Mouse (Mus musculus) MEL-GATA-1-ER (cell line): ENCODE results near the gene Mtf1.

ENCODE experiments used
- DNase-seq: peaks from one replicate; pipeline ENCODE4 v3.0.0-alpha.2; 2012; ENCODE audit warnings: low read depth; ENCODE audit errors: extremely low read depth

Gene Mtf1

DNA sequence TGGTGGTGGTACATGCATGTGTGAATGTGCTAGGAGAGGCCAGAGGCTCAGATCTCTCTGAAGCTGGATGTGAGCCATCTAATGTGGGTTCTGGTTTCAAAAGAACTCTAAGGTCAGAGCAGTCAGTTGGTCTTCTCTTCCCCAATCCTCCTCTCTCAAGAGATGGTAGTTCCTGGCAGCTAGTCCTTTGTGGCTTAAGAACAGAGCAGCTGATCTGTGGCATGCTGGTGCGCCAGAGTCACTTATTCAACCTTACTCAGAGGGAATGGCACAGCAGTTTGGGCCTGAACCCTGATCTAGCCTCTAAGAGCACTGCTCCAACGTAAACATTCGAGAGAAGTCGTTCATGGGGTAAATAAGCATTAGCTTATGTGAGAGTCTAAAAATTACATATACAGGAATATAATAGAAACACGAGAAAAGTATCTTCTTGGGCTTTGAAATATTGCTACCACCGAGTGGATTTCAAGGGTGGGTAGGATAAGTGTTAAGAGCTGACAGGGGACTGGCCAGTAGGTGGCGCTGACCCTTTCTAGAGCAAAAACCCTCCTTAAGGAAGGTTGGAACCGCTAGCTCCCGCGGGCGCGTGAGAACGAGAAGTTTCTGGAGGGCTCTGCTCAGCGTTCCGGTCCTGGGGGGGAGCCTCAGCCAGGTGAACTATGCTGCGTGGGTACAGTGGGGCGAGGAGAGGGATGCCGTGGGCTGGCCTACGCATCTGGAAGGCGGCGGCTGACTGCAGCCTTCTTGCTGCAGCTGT lies at the start of gene Mtf1:
Gene Mtf1, plus strand, starts transcription at position 553 of the 757 bp plus-strand sequence.
- DNase-seq = peak; percentile 77

GRCm38 (mm10) chr4:124752281-124753199 lies 49.4 kb upstream of the Mtf1 start:
- DNase-seq = peak; percentile 92

DNA sequence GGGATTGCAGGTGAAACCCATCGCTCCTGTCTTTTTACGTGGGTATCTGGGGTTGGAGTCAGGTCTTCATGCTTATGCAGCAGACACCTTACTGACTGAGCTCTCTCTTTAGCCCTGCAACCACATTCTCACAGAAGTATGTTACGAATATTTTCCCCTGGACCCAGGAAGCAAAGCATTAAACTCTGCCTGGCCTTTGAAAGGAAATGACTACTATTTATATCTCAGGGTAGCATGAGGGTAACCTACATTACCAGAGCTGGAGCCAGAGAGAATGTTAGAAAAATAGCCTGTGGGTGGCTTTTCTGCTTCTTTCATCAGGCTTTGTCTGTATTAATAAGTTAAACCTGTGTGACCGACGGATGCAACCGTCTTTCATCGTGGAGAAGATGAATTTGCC lies 46.4 kb upstream of the Mtf1 start:
- no peak for DNase-seq

DNA sequence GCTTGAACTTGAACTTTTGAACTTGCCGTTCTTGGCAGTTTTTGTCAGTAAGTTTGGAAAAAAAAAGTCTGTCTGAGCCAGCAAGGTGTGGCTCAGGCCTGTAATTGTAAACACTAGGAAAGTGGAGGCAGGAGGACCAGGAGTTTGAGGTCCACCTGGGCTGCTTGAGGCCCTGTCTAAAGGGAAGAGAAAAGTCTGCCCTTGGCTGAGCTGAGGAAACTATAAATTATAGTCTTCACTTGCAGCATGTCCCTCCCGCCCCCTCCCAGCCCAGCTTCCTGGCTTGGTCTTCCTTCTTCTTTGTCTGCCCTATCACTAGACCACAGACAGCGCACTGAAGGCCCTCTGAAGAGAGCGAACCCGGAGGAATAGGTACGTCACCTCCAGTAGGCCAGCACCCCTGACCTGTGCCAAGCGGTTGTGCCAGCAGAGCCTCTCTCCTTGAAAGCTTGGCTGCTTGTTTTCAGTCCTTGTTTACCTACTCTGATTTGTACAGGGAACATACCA lies 42.5 kb upstream of the Mtf1 start:
- DNase-seq = peak; percentile 80

DNA sequence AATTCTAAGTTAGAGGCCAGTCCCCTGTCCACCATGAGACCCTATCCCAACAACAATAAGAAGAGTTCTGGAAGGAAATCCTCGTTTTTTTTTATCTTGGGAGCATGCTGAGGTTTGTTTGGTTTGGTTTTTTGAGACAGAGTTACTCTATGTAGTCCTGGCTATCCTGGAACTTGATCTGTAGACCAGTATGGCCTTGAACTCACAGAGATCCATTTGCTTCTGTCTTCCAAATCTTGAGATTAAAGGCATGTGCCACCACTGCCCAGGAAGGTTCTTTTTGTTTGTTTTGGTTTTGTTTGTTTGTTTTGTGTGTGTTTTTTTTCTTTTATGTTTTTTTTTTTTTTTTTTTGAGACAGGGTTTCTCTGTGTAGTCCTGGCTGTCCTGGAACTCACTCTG lies 40.7 kb upstream of the Mtf1 start:
- no peak for DNase-seq

DNA sequence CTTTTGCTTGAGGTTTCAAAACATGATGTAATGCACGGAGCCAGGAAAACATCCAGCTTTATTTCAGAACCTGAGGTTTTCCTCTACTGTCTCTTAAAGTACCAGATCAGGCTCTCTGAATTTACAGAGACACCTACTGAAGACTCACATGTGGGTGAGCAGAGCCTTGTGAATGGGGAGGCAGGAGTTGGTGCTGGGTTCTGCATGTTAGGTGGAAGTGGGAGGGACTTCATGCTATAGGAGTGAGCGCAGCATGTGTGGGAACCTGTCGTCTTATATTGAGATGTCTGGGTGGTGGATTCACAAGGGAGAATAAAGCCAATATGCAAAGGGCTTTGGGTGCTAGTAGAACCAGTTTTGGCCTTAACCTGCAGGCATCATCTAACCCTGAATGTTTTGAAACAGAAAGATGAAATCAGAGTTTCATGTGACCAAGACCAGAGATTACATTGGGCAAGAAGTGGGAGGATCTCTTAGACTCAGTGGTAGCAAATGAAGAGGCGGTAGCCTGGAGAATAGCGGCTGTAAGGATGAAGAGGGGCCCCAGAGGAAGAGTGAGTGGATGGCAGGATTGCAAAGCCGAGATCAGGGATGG lies 38.9 kb upstream of the Mtf1 start:
- DNase-seq = no peak

- DNase-seq = no peak
These were observed 35.9 kb upstream of the Mtf1 start for GRCm38 (mm10) chr4:124765802-124766565.

DNA sequence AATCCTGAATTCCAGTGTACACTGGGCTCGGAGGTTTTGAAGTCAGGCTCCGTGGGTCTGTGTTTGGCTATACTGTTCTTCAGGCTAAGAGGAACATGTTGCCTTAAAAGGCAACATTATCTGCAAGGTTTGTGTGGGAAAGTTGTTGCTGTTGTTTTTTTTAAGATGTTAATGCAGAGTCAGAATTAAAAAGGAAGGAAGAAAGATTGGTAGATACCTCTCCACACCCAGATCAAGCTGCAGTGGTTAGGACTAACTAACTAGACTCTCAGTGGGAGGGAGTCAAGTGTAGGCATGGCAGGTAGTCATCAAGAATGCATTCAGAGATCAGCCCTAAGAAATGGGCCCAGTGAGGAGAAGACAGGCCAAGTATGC lies 35.4 kb upstream of the Mtf1 start:
- peak; percentile 61 for DNase-seq

GRCm38 (mm10) chr4:124768963-124769591 lies 32.8 kb upstream of the Mtf1 start:
- peak; percentile 74 for DNase-seq

GRCm38 (mm10) chr4:124770624-124771023 lies 31.3 kb upstream of the Mtf1 start:
- DNase-seq = no peak

DNA sequence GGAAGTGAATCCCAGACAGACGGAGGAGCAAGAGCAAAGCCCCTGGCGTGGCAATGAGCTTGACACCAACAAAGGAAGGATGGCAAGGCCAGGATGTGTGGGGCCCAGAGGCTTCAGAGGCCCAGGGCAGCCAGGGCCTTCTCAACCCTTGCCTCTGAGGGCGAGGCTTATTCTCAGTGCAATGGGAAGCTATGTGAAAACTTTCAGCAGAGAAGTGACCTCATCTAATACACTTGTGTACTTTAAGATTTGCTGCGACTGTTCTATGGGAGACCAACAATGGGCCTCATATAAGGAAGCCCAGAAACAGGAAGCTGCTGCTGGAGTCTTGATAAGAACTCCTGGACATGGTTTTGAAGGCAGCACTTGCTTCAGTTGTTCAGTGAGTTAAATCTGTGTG lies 29.8 kb upstream of the Mtf1 start:
- peak; percentile 94 for DNase-seq

DNA sequence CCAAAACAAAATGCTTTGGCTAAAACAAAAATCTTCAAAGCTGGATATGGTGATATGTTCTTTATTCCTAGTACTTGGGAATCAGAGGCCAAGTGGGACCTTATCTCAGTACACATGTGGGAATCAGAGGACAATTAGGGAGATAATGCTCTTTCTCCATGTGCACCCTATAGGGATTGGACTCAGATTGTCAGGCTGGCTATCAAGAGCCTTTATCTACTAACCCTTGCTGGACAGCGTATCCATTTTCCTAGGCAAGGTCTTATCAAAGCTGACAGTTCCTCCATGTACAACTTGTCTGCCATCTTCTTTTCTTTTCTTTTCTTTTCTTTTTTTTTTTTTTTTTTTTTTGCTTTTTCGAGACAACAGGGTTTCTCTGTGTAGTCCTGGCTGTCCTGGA lies 28.5 kb upstream of the Mtf1 start:
- DNase-seq = peak; percentile 10

GRCm38 (mm10) chr4:124773995-124774394 lies 27.9 kb upstream of the Mtf1 start:
- no peak for DNase-seq

- DNase-seq = peak; percentile 63
These were observed 27.5 kb upstream of the Mtf1 start for GRCm38 (mm10) chr4:124774429-124774828.

- no peak for DNase-seq
These were observed 20.5 kb upstream of the Mtf1 start for GRCm38 (mm10) chr4:124781361-124781760.

DNA sequence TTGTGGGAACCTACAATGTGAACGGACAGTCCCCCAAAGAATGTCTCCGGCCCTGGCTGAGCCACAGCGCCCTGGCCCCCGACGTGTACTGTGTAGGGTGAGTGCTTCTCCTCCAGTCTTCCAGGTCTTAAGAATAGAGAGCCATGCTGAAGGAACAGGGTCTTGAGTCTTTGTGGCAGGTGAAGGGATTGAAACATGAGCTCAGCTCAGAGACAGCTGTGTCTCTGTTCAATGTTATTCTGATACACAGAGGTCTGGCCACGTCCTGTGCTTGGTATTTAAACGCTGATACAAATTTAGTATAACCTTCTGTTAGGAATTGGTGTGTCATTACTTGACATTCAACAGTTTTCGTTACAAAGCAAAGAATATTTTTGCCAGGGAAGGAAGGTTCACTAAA lies 19.5 kb upstream of the Mtf1 start:
- DNase-seq = no peak

DNA sequence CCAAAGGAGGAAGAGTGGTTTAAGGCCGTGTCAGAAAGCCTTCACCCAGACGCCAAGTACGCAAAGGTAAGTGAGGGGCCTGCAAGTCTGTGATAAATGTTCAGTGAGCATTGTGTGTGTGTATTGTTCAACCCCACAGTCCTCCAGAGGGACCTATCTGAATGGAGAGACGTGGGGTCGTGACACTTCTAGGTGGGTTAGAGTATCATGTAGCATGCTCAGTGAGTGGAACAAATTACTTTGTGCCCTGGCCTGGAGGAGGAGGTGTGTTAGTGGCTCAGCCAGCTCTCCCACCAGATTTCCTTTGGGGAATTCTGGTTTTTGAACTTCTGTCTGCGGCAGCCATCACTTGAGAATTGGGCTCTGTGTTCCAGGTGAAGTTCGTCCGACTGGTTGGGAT lies 18.0 kb upstream of the Mtf1 start:
- no peak for DNase-seq

GRCm38 (mm10) chr4:124790013-124790412 lies 11.9 kb upstream of the Mtf1 start:
- no peak for DNase-seq

DNA sequence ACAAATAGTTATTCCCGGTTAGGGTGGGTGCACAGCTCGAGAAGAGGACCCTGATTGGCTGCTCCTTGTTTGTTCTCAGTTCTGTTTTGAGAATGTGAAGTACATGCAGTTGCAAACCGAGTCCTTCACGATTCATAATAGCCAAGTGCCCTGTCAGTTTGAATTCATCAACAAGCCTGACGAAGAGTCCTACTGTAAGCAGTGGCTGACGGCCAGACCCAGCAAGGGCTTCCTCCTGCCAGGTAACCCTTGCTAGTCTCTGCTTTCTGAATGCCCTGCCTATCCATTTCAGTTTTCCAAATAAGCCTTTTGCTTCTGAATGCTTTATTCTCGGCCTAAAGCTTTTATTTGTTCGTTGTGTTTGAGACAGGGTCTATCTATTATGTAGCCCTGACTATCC lies 9.8 kb upstream of the Mtf1 start:
- no peak for DNase-seq

GRCm38 (mm10) chr4:124796141-124796540 lies 5.8 kb upstream of the Mtf1 start:
- DNase-seq = no peak

GRCm38 (mm10) chr4:124796913-124797312 lies 5.0 kb upstream of the Mtf1 start:
- no peak for DNase-seq
